Mouse (Mus musculus) macrophage (primary cell): ENCODE measurements around the gene Nlrp1b. TPM values are rescaled to one million over a fixed set of nuclear protein-coding genes. Genes with fewer than 3 reads are reported as not detected.
A peak's percentile ranks its signal among the peaks of the same experiment; 100 is the strongest.

ENCODE experiments used
- H3K27ac ChIP-seq: fragments of 350-480 bp; formaldehyde crosslinking; 2 replicates; pipeline ENCODE4 v1.9.0; 2021
- H3K36me3 ChIP-seq: fragments of 350-480 bp; formaldehyde crosslinking; 2 replicates; pipeline ENCODE4 v1.9.0; 2021; ENCODE audit errors: inconsistent target
- H3K4me3 ChIP-seq: fragments of 350-480 bp; formaldehyde crosslinking; 2 replicates; pipeline ENCODE4 v1.9.0; 2021; ENCODE audit errors: inconsistent target
- H3K79me2 ChIP-seq: fragments of 350-480 bp; formaldehyde crosslinking; 2 replicates; pipeline ENCODE4 v1.9.0; 2021; ENCODE audit errors: inconsistent target
- WGBS: methylation state at CpG from one replicate; pipeline ENCODE4 v1.1.7; 2026; ENCODE audit warnings: inconsistent platforms; ENCODE audit not compliant: missing documents; 5-methylcytosine and 5-hydroxymethylcytosine counted together
- polyA plus RNA-seq: library from polyadenylated mRNA; stranded (reverse); fragments of 250-400 nt; gene quantifications from 3 replicates; pipeline ENCODE4 v1.2.4, GENCODE M21; 2018; ENCODE audit warnings: inconsistent platforms
- total RNA-seq, 78 experiments: library from RNA; depleted of rRNA; stranded (reverse); fragments of 250-400 nt; gene quantifications; 1 replicate in 9 of 78; 2 replicates in 24 of 78; 3 replicates in 43 of 78; 4 replicates in 2 of 78; pipeline ENCODE4 v1.2.4; 2018; ENCODE audit warnings: inconsistent platforms in 56 of 78

The Nlrp1b gene
- total RNA-seq (2018; cell fraction: chromatin; rRNA removed), result 100 to 1,000 TPM; 157 to 533 (median 343) TPM
- 10 to 100 TPM in 5 of 26 experiments, 1 to 10 TPM in 21; 2.6 to 16.6 (median 7.0) TPM for total RNA-seq (2018; cell fraction: cytosol; rRNA removed)
- 100 to 1,000 TPM in 17 of 26 experiments, 10 to 100 TPM in 9; 26.3 to 301 (median 122) TPM for total RNA-seq (2018; cell fraction: nucleus; rRNA removed)
- polyA plus RNA-seq, result 9.1 to 16.2 TPM (median 9.4 TPM) in 3 replicates

GRCm38 (mm10) chr11:71230684-71231480 is at the start of gene Nlrp1b:
Nlrp1b (minus strand) TSS chr11:71230733.
- peaks cover 18% of the 10 kb centered on the region; the same call in 1 of the 2 replicates for H3K36me3 ChIP-seq
- peak within 1 kb of the TSS; percentile 20 for H3K4me3 ChIP-seq
- 46% methylated on average over 2 of the region's 2 CpGs for WGBS
- H3K79me2 ChIP-seq, result peaks cover 11% of the 10 kb centered on the region
- H3K27ac ChIP-seq, result peak within 1 kb of the TSS; percentile 93

DNA sequence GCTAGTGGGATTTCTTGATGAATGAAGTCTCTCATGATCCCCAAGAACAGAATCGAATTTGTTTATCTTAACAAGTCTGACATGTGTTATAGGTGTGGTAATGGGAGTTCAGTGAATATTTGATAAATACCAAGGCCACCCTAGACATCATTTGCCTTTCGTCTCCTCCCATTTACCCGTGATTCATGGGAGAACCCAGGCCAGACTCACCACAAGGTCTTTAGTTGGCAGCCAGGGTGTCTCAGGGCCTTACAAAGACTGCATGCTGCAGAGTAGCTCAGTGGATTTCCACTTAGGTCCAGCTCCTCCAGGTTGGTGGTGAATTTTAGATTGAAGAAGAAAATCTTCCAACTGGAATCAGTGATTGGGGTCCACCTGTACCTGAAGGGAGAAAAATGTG is 30.5 kb upstream of the Nlrp1b start:
- WGBS, result 90% methylated on average over 3 of the region's 3 CpGs
- no peak overlapping the region for H3K27ac ChIP-seq
- H3K4me3 ChIP-seq, result no peak overlapping the region
- 0 out of 2 replicates have a peak, but pooled peaks cover 5% of the 10 kb centered on the region for H3K36me3 ChIP-seq
- no peaks in the 10 kb centered on the region for H3K79me2 ChIP-seq

DNA sequence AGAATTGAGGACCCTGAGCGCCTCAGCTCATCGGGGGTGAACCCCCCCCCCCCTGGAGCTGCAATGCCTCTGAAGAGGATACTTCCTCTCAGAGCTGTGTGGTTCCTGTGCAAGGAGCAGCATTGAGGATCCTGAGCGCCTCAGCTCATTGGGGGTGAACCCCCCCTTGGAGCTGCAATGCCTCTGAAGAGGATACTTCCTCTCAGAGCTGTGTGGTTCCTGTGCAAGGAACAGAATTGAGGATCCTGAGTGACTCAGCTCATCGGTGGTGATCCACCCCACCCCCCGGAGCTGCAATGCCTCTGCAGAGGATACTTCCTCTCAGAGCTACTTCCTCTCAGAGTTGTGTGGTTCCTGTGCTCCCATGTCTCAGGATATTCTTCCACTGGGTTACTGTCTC is 20.8 kb upstream of the Nlrp1b start:
- peak overlapping the region; percentile 99 for H3K27ac ChIP-seq
- WGBS, result 0% methylated on average over 5 of the region's 5 CpGs
- peaks cover 9% of the 10 kb centered on the region; the same call in 1 of the 2 replicates for H3K36me3 ChIP-seq
- H3K79me2 ChIP-seq, result no peaks in the 10 kb centered on the region
- H3K4me3 ChIP-seq, result no peak overlapping the region

DNA sequence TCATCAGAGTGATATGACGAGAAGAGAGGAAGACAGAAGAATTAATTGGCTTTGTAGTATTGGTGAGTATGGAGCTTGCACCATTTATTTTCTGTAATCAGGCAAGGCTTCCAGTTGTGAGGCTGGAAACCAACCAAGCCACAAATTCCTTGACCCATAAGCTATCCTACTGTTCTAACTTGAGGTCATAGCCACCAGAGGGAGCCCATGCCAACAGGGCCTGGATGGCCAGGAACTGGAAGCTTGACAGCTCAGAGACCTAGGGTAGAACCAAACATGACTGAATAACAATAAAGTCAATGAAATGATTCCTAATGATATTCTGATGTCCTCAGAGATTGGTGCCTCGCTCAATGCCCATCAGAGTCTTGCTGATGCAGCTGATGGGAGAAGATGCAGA is 5.9 kb downstream of the Nlrp1b start:
- Histone ChIP-seq H3K27ac (no peak overlapping the region), H3K4me3 (no peak overlapping the region), H3K36me3 (peaks cover 53% of the 10 kb centered on the region), H3K79me2 (peaks cover 6% of the 10 kb centered on the region)
- WGBS, result 97% methylated on average over 2 of the region's 2 CpGs

DNA sequence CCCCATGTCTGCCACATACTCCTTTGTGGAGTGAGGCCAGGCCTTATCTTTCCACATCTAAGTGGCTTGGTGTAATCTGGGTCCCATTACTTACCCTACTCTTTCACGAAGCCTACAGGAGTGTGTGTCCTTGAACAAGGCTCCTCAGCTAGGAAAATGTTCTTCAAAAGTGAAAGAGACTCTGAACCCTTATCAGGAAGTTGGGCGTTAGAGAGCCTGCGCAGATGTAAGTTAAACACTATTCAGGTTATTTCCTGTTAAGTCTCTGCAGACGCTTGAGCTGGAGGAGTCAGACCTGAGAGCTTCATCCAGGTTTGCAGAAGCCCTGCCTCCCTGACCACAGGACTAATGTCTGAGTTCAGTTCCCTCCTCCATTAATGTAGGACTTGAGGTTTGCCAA is 27.8 kb downstream of the Nlrp1b start:
- H3K79me2 ChIP-seq, result no peaks in the 10 kb centered on the region
- WGBS, result 41% methylated on average over 4 of the region's 4 CpGs
- H3K36me3 ChIP-seq, result peaks cover 42% of the 10 kb centered on the region
- no peak overlapping the region for H3K27ac ChIP-seq
- H3K4me3 ChIP-seq, result no peak overlapping the region

DNA sequence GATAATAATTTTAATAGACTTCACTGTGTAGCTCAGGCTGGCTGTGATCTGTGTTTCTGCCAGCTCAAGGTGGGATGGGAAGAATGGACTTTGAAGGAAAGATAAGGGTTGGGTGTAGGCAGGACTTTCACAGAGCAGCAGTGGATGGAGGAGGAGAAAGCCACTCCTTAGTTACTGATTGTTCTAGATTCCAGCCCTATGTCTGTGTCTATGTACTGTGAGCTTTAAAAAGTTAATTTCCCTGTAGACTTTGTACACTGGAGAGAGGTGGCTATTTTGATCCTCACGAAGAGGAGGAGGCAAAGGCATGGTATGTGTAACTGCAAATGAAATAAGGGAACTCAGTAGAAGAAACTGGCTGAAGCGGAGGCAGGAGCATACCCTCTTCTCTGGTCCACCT is 31.2 kb downstream of the Nlrp1b start:
- WGBS, result 94% methylated on average over 2 of the region's 2 CpGs
- Histone ChIP-seq H3K4me3 (no peak overlapping the region), H3K27ac (no peak overlapping the region), H3K36me3 (peaks cover 51% of the 10 kb centered on the region), H3K79me2 (no peaks in the 10 kb centered on the region)

DNA sequence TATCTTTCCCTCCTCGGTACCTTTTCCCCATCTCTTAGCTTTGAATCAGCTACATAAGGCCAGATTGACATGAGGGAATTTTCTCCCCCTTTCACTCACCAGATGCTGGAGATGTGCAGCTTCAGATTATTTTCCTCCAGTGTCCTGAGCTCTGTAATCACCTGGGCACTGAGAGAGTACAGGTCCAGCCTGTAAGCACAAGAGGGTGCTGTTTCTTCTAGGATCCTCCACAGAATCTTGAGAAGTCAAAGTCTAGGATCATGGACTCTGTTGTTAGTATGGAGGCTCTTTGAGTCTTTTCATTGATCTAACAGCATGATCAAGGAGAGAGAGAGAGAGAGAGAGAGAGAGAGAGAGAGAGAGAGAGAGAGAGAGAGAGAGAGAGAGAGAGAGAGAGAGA is 60.9 kb downstream of the Nlrp1b start:
- Histone ChIP-seq H3K79me2 (no peaks in the 10 kb centered on the region), H3K27ac (no peak overlapping the region), H3K4me3 (no peak overlapping the region), H3K36me3 (no peaks in the 10 kb centered on the region; the same call in 1 of the 2 replicates)
- WGBS, result 83% methylated on average over 1 of the region's 1 CpGs

DNA sequence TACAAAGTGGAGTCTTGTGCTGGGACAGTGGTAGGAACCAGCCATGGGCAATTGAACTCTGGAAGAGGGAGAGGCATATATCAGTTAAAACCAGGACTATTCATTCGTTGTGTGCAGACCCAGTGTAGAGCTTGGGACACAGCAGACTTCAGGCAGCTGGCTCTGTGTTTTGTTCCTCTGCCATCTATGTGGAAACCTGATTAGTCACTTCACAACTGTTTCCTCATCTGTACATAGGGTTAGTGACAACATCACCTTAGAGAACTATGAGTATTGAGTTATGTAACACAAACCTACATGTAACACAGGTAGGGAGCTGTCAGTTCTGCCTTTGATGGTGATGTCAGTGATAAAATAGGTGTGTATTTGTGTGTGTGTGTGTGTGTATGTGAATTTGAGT is 66.4 kb downstream of the Nlrp1b start:
- Histone ChIP-seq H3K36me3 (peaks cover 16% of the 10 kb centered on the region; the same call in 1 of the 2 replicates), H3K4me3 (no peak overlapping the region), H3K79me2 (no peaks in the 10 kb centered on the region), H3K27ac (no peak overlapping the region)
- 63% methylated on average over 1 of the region's 1 CpGs for WGBS

DNA sequence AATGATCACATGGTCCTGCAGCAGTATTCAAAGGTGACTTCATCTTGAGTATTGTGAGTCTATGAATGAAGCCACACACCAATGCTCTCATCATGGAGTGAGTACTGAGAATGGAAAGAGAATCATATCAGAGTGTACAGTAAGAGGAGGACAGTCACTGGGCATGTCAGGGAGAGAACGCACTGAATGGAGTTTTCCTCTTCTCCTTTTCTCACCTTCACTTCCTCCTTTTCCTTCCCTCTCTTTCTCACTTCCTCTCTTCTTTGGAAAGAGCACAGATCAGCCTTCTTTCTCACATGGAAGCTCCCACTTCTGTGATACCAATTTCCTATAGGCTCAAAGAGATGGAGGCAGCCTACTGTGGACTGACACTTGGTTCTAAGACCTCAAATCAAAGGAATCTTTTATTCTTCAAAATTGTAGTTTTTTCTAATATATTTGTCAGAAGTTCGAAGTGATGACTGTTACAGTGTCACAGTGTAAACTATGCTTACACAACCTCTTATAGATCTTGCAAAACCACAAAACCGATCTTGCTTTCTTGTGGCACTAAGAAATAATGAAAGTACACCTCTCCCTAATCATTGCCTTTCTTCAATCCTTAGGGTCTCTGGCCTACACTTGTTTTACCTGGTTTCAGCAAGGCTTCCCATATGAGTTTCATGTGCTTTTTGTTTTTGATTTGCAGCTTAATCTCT is 70.9 kb downstream of the Nlrp1b start:
- Histone ChIP-seq H3K79me2 (no peaks in the 10 kb centered on the region), H3K27ac (no peak overlapping the region), H3K36me3 (peaks cover 29% of the 10 kb centered on the region), H3K4me3 (no peak overlapping the region)
- 7% methylated on average over 3 of the region's 3 CpGs for WGBS

DNA sequence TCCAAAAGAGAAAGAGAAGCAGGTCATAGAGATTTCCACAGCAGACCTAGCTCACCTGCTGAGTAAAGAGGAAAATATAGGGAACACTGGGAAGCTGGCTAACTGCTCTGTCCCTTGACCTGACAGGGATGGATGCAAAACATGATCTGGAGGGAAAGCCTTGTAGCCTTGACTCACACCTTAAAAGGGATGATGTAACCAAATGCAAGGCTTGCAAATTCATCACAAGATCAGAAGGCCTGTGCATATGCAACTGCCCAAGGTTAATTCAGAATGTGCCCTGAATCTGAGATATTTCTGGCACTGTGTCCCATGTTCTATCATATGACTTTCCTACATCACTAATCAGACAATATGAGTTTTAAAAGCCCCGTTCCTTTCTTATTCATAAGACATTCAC is 75.3 kb downstream of the Nlrp1b start:
- 93% methylated on average over 1 of the region's 1 CpGs for WGBS
- Histone ChIP-seq H3K79me2 (no peaks in the 10 kb centered on the region), H3K36me3 (peaks cover 28% of the 10 kb centered on the region), H3K27ac (no peak overlapping the region), H3K4me3 (no peak overlapping the region)

DNA sequence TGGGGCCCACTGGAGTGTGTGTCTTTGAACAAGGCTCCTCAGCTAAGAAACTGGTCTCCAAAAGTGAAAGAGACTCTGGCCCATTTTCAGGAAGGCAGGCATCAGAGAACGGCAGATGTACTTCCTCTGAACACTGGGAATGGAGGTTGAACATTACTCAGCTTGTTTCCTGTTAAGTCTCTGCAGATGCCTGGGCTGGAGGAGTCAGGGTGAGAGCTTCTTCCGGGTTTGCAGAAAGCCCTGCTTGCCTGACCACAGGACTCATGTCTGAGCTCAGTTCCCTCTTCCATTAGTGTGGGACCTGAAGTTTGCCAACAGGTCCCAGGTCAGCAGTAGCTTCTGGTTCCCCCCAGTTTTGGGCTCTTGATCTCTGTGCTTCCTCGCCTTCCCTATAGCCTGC is 85.9 kb downstream of the Nlrp1b start, which contains the start of gene Nlrp1a:
Gene Nlrp1a, minus strand, starts transcription at position 44 of the 400 bp plus-strand sequence.
- 3% methylated on average over 3 of the region's 3 CpGs for whole genome bisulfite sequencing
- H3K27ac ChIP-seq, result peak within 1 kb of the TSS; percentile 90
- no peaks in the 10 kb centered on the region for H3K36me3 ChIP-seq
- H3K4me3 ChIP-seq, result peak within 1 kb of the TSS; percentile 28; the same call in 1 of the 2 replicates
- H3K79me2 ChIP-seq, result no peaks in the 10 kb centered on the region

GRCm38 (mm10) chr11:71142031-71142430 is 88.5 kb downstream of the Nlrp1b start:
- no peak overlapping the region for H3K27ac ChIP-seq
- WGBS, result 94% methylated on average over 1 of the region's 1 CpGs
- H3K36me3 ChIP-seq, result no peaks in the 10 kb centered on the region
- no peak overlapping the region for H3K4me3 ChIP-seq
- H3K79me2 ChIP-seq, result no peaks in the 10 kb centered on the region

DNA sequence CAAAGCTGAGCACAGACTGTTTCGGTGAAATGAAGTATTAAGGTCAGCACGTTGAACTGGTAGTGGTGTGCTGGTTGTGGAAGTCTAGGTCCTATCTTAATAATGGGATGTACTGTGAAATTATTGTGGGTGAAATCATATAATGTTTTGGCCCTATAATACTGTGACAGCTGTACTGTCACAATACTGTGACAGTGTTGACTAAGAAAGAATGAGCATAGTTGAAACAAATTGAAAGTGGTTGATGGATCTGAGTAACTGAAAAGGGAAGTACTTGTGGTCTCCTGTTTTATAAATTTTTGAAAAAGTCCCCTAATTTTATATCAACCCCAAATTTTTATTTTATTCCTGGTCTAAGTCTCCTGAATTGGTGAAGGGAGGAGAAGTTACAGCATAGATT is 123.4 kb downstream of the Nlrp1b start:
- Histone ChIP-seq H3K79me2 (no peaks in the 10 kb centered on the region), H3K4me3 (no peak overlapping the region), H3K27ac (no peak overlapping the region), H3K36me3 (no peaks in the 10 kb centered on the region)
- WGBS, result 94% methylated on average over 2 of the region's 2 CpGs

DNA sequence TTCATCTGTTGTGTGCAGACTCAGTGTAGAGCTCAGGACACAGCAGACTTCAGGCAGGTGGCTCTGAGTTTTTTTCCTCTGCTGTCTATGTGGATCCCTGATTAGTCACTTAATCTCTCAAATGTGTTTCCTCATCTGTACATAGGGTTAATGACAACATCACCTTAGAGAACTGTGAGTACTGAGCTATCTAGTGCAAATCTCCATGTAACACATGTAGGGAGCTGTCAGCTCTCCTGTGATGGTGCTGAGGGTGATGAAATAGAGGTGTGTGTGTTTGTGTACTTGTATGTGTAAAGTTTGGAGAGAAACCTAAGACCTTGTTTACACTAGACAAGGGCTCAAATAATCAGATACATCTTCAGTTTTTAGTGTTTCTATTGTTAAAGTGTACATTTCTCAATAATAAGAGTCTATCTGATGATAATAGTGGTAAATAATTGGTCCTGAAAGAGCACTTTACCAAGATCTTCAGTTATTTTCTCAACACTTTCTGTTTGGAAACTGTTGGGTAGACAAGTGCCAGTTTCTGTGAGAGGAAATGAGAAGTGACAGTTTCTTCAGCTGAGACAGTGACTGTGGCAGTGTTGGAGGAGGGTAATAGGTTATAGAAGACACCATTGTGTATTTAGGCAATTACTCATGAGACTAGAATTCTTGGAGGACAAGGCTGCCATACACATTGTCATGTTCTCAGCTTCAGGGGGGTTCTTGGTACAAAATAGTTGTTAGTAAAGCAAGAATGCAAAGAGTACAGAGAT is 124.1 kb downstream of the Nlrp1b start:
- Histone ChIP-seq H3K79me2 (no peaks in the 10 kb centered on the region), H3K36me3 (no peaks in the 10 kb centered on the region), H3K27ac (no peak overlapping the region), H3K4me3 (no peak overlapping the region)
